Mouse (Mus musculus) liver, embryonic 14.5 days (tissue): ENCODE results near the gene Car10.

Experiments
- CTCF ChIP-seq: IDR thresholded peaks from 2 replicates; pipeline ENCODE4 v1.5.1; 2016; ENCODE audit warnings: antibody characterized with exemption, low read depth, control low read depth
- EP300 ChIP-seq: IDR thresholded peaks from 2 replicates; pipeline ENCODE4 v1.6.1; 2016; ENCODE audit warnings: antibody characterized with exemption, low read depth

- TF ChIP-seq CTCF (no peak), EP300 (no peak)
Observed at GRCm38 (mm10) chr11:93571917-93572641, 474.3 kb downstream of the Car10 start.
